Mouse (Mus musculus) liver, adult (tissue): Measurements from ENCODE around the gene Katnb1.

Source experiments
- GATA4 ChIP-seq: IDR thresholded peaks from 2 replicates; pipeline ENCODE4 v1.6.1; 2014; ENCODE audit warnings: mild to moderate bottlenecking, low read length; ENCODE audit not compliant: insufficient replicate concordance

Katnb1 gene

GRCm38 (mm10) chr8:95067582-95067981, 13.4 kb upstream of the Katnb1 start:
- TF ChIP-seq GATA4: no peak

GRCm38 (mm10) chr8:95075504-95075903, 5.5 kb upstream of the Katnb1 start:
- no peak for TF ChIP-seq GATA4

- TF ChIP-seq GATA4: no peak
Observed at GRCm38 (mm10) chr8:95076151-95076550, 4.8 kb upstream of the Katnb1 start.

- TF ChIP-seq GATA4: no peak
Observed at GRCm38 (mm10) chr8:95078055-95078454, 2.9 kb upstream of the Katnb1 start.

GRCm38 (mm10) chr8:95079305-95079704, 1.7 kb upstream of the Katnb1 start:
- no peak for TF ChIP-seq GATA4

GRCm38 (mm10) chr8:95081650-95082049, 664 bp downstream of the Katnb1 start:
- TF ChIP-seq GATA4: no peak

GRCm38 (mm10) chr8:95084261-95084660, 3.3 kb downstream of the Katnb1 start:
- TF ChIP-seq GATA4: no peak

GRCm38 (mm10) chr8:95084744-95085431, 3.9 kb downstream of the Katnb1 start:
- TF ChIP-seq GATA4: no peak

GRCm38 (mm10) chr8:95085432-95086141, 4.6 kb downstream of the Katnb1 start:
- no peak for TF ChIP-seq GATA4

GRCm38 (mm10) chr8:95093574-95093973, 12.6 kb downstream of the Katnb1 start:
- no peak for TF ChIP-seq GATA4

GRCm38 (mm10) chr8:95099009-95099408, 18.0 kb downstream of the Katnb1 start:
- no peak for TF ChIP-seq GATA4

- no peak for TF ChIP-seq GATA4
Observed at GRCm38 (mm10) chr8:95101972-95102371, 21.0 kb downstream of the Katnb1 start.

- TF ChIP-seq GATA4: no peak
Observed at GRCm38 (mm10) chr8:95107306-95107705, 26.3 kb downstream of the Katnb1 start.

GRCm38 (mm10) chr8:95112594-95112993, 31.6 kb downstream of the Katnb1 start:
- no peak for TF ChIP-seq GATA4

- TF ChIP-seq GATA4: no peak
Observed at GRCm38 (mm10) chr8:95113108-95113507, 32.1 kb downstream of the Katnb1 start.

GRCm38 (mm10) chr8:95113750-95114149, 32.8 kb downstream of the Katnb1 start:
- TF ChIP-seq GATA4: no peak
